Mouse (Mus musculus): Measurements from ENCODE around the gene Rxfp1. TPM values are rescaled to one million over a fixed set of nuclear protein-coding genes. Genes with fewer than 3 reads are reported as not detected.

Rxfp1 gene
- not detected in 2 replicates for polyA plus RNA-seq (2012; rRNA removed)

DNA sequence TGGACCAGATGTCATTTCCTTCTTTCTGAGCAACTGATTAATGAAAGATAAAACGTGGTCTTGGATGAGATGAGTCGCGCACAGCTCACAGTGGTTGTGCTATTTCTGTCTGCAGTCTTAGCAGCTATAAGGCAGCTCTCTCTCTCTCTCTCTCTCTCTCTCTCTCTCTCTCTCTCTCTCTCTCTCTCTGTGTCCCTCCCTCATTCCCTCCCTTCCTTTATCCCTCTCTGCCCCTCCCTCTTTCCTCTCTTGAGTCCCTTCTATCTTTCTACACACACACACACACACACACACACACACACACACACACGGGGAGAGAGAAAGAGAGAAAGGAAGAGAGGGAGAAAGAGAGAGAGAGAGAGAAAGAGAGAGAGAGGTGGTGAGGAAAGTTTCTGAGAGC is at the start of gene Rxfp1:
Rxfp1 (minus strand) TSS at position 101 of the 400 bp plus-strand sequence.

DNA sequence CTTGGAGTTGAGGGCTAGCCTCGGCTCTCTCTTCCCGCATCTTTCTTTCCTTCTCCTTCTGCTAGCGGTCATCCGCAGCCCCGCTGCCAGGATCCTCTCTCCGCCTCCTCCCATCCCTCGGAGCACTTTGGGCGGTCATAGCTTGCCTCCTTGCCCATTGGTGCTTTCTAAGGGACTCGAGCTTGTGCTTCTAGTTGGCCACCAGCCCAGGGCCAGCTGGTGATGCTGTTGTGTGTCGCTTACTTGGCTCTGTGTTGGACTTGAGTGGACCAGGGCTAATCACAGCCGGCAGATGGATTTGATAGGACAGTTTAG is 108.3 kb downstream of the Rxfp1 start, which contains the start of gene Etfdh:
Etfdh (minus strand) TSS at position 85 of the 315 bp plus-strand sequence.

DNA sequence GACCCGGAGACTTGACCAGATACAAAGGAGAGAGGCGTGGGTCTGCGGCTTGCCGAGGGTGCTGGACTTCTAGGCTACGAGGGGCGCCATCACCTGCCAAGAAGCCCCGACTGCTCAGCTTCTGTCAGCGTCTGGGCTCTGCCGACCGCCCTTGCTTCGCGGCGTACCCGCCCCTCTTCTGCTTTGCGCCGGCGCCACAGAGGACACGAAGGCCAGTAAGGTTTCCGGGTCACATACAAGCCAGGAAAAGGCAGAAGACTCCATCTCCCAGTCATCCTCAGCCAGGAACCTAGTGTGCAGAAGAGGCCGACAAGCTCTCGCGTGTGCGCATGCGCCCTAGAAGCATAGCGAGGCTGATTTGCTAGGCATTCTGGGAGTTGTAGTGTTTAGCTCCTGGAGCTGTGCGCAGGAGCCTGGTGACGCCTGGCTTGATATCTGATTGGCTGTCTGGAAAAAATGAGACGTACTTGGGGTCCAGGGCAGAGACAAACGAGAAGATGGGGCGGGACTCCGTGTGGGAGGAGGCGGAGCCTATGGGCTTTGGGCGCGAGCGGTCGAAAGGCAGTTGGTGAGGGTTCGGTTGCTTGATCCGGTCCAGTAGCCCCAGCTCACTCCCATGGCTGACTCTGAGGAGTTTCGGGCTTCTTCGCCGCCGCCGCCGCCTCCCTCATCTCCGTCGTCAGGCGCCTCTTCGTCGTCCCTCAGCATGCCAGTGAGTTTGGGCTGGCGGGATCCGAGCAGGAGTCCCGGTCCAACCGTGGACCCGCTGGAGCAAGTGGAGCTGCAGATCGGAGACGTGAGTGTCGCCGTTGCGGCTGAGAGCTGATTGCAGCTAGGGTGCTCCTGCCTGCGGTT is 108.9 kb downstream of the Rxfp1 start, which contains the start of gene 4930579G24Rik:
4930579G24Rik (plus strand) TSS at position 519 of the 855 bp plus-strand sequence.

Other genes with a start within 250 kb of the Rxfp1 start
- 5.8 TPM in 2 replicates for gene Fnip2, start 170.1 kb downstream of the Rxfp1 start, polyA plus RNA-seq (2012; rRNA removed)
- gene Ppid, start 146.5 kb downstream of the Rxfp1 start, polyA plus RNA-seq (2012; rRNA removed) = 3.8 and 4.2 TPM in 2 replicates
- gene 4930579G24Rik, start 108.8 kb downstream of the Rxfp1 start, polyA plus RNA-seq (2012; rRNA removed) = 0.90 and 1.0 TPM in 2 replicates
- 137 and 219 TPM in 2 replicates for gene Etfdh, start 108.4 kb downstream of the Rxfp1 start, polyA plus RNA-seq (2012; rRNA removed)
- gene Tmem144, start 114.9 kb upstream of the Rxfp1 start, polyA plus RNA-seq (2012; rRNA removed) = 1.1 and 1.5 TPM in 2 replicates
- gene Fam198b, start 146.7 kb upstream of the Rxfp1 start, polyA plus RNA-seq (2012; rRNA removed) = 4.7 and 4.9 TPM in 2 replicates